Mouse (Mus musculus) liver, embryonic 13.5 days (tissue): ENCODE data around the gene Pigt. TPM values are rescaled to one million over a fixed set of nuclear protein-coding genes. Genes with fewer than 3 reads are reported as not detected.
A peak's percentile ranks its signal among the peaks of the same experiment; 100 is the strongest.

Source experiments
- ATAC-seq: fragments of 200-750 bp; cut with Nextera tagmentation; 2 replicates; pipeline ENCODE4 v1.8.0; 2017; ENCODE audit warnings: low read depth, mild to moderate bottlenecking, moderate number of reproducible peaks, moderate library complexity
- DNase-seq: peaks from one replicate; pipeline ENCODE4 v3.0.0; 2022
- H3K27ac ChIP-seq: fragments of 300-500 bp; sonication (generic); 2 replicates; pipeline ENCODE4 v1.5.1; 2015; ENCODE audit warnings: moderate library complexity, mild to moderate bottlenecking, inconsistent platforms
- H3K27me3 ChIP-seq: fragments of 300-500 bp; sonication (generic); 2 replicates; pipeline ENCODE4 v1.6.1; 2015; ENCODE audit warnings: mild to moderate bottlenecking, inconsistent platforms
- H3K36me3 ChIP-seq: fragments of 300-500 bp; sonication (generic); 2 replicates; pipeline ENCODE4 v1.6.1; 2015; ENCODE audit warnings: mild to moderate bottlenecking, inconsistent platforms
- H3K4me1 ChIP-seq: fragments of 300-500 bp; sonication (generic); replicated peaks from 2 replicates; pipeline ENCODE4 v1.6.1; 2015; ENCODE audit warnings: inconsistent platforms
- H3K4me2 ChIP-seq: fragments of 300-500 bp; sonication (generic); 2 replicates; pipeline ENCODE4 v1.6.1; 2015; ENCODE audit warnings: inconsistent platforms, mild to moderate bottlenecking, moderate library complexity
- H3K4me3 ChIP-seq: fragments of 300-500 bp; sonication (generic); replicated peaks from 2 replicates; pipeline ENCODE4 v1.5.1; 2015; ENCODE audit warnings: mild to moderate bottlenecking, inconsistent platforms
- H3K9ac ChIP-seq: fragments of 300-500 bp; sonication (generic); 2 replicates; pipeline ENCODE4 v1.6.1; 2015; ENCODE audit warnings: mild to moderate bottlenecking, inconsistent platforms
- H3K9me3 ChIP-seq: fragments of 300-500 bp; sonication (generic); replicated peaks from 2 replicates; pipeline ENCODE4 v1.6.1; 2016; ENCODE audit warnings: inconsistent platforms
- WGBS: fragments of 180-500 bp; shearing (Covaris S2); methylation state at CpG from one replicate; pipeline ENCODE4 v1.1.7; 2015; ENCODE audit not compliant: insufficient replicate concordance; 5-methylcytosine and 5-hydroxymethylcytosine counted together
- polyA plus RNA-seq: library from polyadenylated mRNA; unstranded; fragments of >200 nt; fragmentation: Nextera tagmentation; extraction: Ambion mirVana; gene quantifications from 2 replicates; pipeline ENCODE4 v1.2.1, GENCODE M21; 2015

Gene Pigt
- polyA plus RNA-seq: 22.3 and 23.8 TPM in 2 replicates

DNA sequence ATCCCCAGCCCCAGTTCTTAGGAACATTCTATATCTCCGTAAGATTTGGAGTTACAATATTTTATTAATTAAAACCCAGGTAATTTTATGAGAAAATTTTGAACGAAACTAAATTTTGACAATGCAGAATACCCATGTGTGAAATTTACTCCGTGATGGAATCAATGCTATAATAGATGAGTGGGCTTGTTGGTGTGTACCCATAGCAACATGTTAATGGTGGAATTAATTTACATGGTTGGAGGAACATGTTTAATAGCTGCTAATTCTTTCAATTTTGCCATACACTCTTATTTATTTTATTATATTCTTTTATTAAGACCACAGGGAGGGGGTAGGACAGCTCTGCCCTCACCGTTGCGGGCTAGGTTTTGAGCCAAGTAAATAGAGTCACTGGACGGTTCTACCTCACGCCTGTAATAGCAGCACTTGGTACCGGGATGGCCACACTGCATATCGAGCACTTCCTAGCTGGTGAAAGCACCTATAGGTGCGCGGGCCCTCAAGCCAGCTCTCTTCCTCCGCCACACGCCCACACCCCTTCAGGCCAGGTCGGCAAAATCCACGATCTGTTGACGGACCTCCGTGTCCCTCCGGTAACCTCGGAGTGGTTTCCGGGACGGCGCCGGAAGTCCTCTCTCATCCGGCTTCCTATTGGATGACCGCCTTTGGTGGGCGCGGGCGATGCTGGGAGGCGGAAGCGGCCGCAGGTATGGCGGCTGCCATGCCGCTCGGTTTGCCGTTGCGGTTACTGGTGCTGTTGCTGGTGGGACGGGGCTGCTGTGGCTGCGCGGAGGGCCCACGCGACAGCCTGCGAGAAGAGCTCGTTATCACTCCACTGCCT lies at the start of gene Pigt:
Pigt (plus strand) TSS at position 674 of the 844 bp plus-strand sequence.
- no peak within 1 kb of the TSS; the same call in 1 of the 2 replicates for H3K27ac ChIP-seq
- H3K4me3 ChIP-seq: peak within 1 kb of the TSS; percentile 89
- WGBS: 4% methylated on average over 43 of the region's 43 CpGs
- H3K36me3 ChIP-seq: peaks cover 26% of the 10 kb centered on the region
- H3K27me3 ChIP-seq: no peaks in the 10 kb centered on the region
- ATAC-seq (peak; percentile 95), DNase-seq (peak; percentile 78)
- H3K9me3 ChIP-seq: no peaks in the 10 kb centered on the region
- H3K9ac ChIP-seq: peak within 1 kb of the TSS; percentile 80
- H3K4me2 ChIP-seq: peak within 1 kb of the TSS; percentile 93
- H3K4me1 ChIP-seq: peaks cover 23% of the 10 kb centered on the region

DNA sequence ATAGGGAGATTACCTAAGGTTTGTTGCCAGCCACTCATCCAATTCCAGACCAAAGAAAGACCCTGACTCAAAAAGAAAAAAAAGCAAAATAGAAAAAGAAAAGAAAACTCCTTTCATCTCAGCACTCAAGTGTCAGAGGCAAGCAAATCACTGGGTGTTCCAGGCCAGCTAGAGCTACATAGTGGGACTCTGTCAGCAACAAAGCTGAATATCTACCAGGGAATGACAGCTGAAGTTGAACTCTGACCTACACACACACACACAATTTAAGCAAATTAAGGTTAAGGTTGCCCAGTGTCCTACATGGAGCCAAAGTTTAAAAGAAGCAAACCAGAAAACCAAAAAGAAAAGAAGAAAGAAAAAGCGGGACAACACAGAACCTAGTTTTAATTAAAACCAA lies 49.2 kb upstream of the Pigt start:
- H3K27me3 ChIP-seq: peaks cover 28% of the 10 kb centered on the region
- ATAC-seq (no peak), DNase-seq (no peak)
- H3K4me2 ChIP-seq: no peak overlapping the region
- H3K27ac ChIP-seq: no peak overlapping the region
- H3K9me3 ChIP-seq: no peaks in the 10 kb centered on the region
- no peak overlapping the region for H3K9ac ChIP-seq
- no peaks in the 10 kb centered on the region for H3K36me3 ChIP-seq
- H3K4me3 ChIP-seq: no peak overlapping the region
- WGBS: 71% methylated on average over 1 of the region's 1 CpGs
- H3K4me1 ChIP-seq: no peaks in the 10 kb centered on the region; the same call in 1 of the 2 replicates

DNA sequence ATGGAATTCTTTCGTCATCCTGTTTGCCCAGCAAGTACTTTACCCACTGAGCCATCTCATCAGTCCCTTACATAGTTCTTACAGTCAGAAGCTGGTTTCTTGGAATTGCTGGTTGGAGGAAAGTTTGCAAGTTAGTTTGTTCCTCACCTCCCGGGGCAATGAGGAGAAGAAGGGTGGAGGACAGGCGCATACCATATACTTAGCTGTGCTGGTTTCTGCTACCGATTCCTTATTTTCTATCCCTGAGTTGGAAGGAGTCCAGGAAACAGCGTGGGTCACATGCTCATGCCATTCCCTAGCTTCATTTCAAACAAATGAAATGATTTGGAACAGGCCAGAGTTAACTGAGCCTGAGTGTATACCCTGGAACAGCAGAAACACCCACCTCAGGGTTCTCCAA lies 48.4 kb upstream of the Pigt start:
- H3K27me3 ChIP-seq: peaks cover 20% of the 10 kb centered on the region
- H3K9ac ChIP-seq: no peak overlapping the region
- no peaks in the 10 kb centered on the region; the same call in 1 of the 2 replicates for H3K4me1 ChIP-seq
- DNase-seq (no peak), ATAC-seq (no peak)
- H3K4me2 ChIP-seq: no peak overlapping the region
- no peaks in the 10 kb centered on the region for H3K9me3 ChIP-seq
- H3K36me3 ChIP-seq: no peaks in the 10 kb centered on the region
- no peak overlapping the region for H3K27ac ChIP-seq
- no peak overlapping the region for H3K4me3 ChIP-seq
- WGBS: 63% methylated on average over 5 of the region's 5 CpGs

DNA sequence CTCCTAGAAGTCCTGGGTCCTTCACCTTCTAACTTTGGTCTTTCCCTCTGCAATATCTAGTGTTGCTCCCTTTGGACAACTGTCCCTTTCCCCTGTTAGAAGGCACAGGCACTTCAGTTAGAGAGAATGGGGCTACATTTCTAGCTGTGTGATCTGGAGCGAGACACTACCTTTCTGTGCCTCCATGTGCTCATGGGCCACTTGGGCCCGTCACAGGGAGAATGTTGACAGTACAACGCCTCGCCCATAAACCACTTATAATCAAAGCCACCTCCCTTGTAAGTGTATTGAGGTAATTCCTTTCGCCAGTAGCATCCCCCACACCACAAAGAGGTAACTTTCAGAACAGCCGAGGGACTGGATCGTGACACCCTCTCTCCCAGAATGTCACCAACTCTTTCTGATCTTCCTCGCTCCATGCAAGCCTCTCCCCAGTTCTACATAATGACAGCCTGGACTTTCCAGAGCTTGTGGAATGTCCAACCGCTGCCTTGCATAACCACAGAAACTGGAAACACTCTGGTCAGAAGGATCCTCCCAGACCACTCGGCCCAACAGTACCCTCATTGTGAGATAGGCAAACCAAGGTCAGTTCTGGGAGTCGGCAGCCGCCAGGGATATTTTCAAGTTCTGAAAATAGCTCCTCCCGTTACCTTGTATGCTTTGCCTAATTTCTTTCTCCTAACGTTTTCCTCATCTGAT lies 47.8 kb upstream of the Pigt start:
- Histone ChIP-seq H3K9me3 (no peaks in the 10 kb centered on the region), H3K36me3 (no peaks in the 10 kb centered on the region), H3K9ac (no peak overlapping the region), H3K4me3 (no peak overlapping the region), H3K27me3 (peaks cover 14% of the 10 kb centered on the region), H3K4me1 (peaks cover 1% of the 10 kb centered on the region; the same call in 1 of the 2 replicates), H3K4me2 (no peak overlapping the region), H3K27ac (no peak overlapping the region)
- 70% methylated on average over 14 of the region's 14 CpGs for WGBS
- ATAC-seq (no peak), DNase-seq (no peak)

DNA sequence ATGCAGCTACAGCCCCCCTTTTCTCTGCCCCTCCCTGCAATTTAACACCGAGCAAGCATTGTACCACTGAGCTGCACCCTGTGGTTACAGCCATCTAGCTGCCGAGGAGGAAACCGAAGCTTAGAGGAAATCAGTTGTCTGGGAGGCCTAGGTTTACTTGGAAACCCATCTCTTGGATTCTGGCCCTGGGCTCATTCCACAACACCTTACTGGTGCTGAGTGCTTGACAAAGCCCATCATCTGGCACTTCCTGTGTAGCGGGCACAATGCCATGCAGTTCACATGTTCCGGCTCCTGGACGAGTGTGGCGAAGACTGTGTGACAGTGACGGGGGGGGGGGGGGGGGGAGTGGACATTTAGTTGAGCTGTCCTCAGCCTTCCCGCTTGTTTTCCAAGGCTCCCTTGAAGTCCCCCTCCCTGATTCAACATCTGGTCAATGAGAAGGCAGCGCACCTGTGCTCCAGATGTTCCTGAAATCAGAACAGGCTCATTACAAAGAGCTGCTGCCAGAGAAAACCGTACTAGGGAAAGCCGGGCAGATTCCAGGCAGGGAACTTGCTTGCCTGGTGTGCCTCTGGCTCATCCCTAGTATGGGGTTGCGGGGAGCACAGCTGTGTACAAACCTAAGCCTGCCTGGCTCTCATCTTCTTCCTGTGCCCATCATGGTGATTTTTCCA lies 45.2 kb upstream of the Pigt start:
- no peak for DNase-seq
- Histone ChIP-seq H3K4me3 (no peak overlapping the region), H3K27me3 (0 out of 2 replicates have a peak, but pooled peaks cover 3% of the 10 kb centered on the region), H3K36me3 (no peaks in the 10 kb centered on the region), H3K9ac (no peak overlapping the region), H3K4me1 (peaks cover 24% of the 10 kb centered on the region; the same call in 1 of the 2 replicates), H3K9me3 (no peaks in the 10 kb centered on the region), H3K4me2 (no peak overlapping the region), H3K27ac (no peak overlapping the region)
- WGBS: 43% methylated on average over 13 of the region's 13 CpGs
- ATAC-seq: no peak

DNA sequence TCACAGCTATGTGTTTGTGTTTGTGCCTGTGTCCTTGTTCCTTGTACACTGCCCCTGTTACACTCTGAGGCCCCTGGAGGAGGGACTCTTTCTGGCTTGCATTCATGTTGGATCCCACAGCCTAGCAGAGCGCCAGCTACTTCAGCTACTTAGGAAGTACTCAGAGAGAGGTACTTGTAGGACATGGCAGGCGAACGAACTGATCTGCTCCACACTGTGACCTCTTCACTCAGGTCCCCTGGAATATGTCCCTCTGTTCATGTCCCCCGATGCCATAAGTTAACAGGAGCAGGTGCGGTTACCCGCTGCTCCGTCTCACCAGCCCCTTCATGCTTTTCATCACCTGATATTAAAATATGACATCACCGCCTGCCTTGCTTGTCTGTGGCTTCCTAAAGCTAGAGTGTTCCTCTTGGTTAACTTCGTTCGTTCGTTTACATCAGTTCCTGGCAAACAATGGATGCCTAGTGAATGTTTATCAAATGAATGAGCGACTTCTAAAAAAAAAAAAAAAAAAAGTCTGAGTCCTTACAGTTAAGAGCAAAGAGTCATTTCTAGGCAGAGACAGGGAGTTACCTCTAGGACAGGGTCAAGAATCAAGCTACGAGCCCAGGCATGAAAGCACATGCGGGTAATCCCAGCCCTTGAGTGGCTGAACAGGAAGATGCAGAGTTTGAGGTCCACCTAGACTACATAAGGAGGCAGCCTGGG lies 44.1 kb upstream of the Pigt start:
- Histone ChIP-seq H3K36me3 (no peaks in the 10 kb centered on the region), H3K27me3 (0 out of 2 replicates have a peak, but pooled peaks cover 3% of the 10 kb centered on the region), H3K4me2 (no peak overlapping the region), H3K9ac (no peak overlapping the region), H3K9me3 (no peaks in the 10 kb centered on the region), H3K4me3 (no peak overlapping the region), H3K4me1 (peaks cover 24% of the 10 kb centered on the region; the same call in 1 of the 2 replicates), H3K27ac (no peak overlapping the region)
- no peak for DNase-seq
- no peak for ATAC-seq
- WGBS: 63% methylated on average over 14 of the region's 14 CpGs

DNA sequence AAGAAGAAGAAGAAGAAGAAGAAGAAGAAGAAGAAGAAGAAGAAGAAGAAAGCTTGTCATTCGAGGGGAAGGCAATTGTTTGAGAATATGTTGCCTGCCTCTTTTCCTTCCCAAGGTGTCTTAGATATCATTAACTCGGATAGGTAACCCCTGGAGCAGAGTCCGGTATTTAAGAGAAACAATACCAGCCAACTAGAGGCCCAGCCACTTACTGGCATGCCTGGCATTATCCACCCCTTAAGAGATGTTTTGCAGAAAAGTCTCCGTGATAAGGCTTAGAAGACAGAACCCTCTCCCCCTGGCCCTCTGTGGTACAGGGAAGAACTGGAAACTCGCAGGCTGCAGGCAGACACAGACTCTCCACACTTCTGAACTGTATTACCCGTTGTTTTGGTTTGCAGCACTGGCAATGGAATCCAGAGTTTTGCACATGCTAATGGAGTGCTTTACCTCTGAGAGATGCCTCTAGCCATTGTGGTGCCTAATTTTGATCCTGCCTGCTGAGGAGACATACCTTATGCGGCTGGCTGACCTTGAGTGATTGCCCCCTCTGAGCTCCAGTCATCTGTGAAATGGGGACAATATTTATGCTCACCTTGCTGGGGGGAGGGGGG lies 43.3 kb upstream of the Pigt start:
- Histone ChIP-seq H3K27me3 (0 out of 2 replicates have a peak, but pooled peaks cover 3% of the 10 kb centered on the region), H3K4me1 (peaks cover 24% of the 10 kb centered on the region; the same call in 1 of the 2 replicates), H3K36me3 (no peaks in the 10 kb centered on the region), H3K9ac (no peak overlapping the region), H3K27ac (no peak overlapping the region), H3K4me2 (no peak overlapping the region), H3K9me3 (no peaks in the 10 kb centered on the region), H3K4me3 (no peak overlapping the region)
- no peak for DNase-seq
- 49% methylated on average over 7 of the region's 7 CpGs for WGBS
- ATAC-seq: no peak

DNA sequence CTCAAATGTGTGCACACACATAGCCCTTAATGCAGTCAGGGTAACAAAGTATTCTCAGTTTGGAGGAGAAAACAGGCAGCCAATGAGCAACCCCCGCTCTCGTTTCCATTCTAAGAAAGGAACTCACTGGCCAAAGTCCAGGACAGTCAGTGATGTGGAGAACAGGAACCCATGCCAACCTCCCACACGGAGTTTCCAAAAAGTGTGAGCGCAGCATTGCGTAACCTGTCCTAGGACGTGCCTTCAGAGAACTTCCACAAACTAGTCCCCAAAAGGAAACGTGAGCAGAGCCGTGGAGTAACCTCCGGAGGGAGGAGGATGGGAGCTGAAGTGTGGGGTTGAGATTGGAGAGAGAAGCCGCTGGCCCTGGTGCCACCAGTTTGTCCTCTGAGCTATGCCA lies 42.5 kb upstream of the Pigt start:
- Histone ChIP-seq H3K4me3 (no peak overlapping the region), H3K4me1 (peaks cover 24% of the 10 kb centered on the region; the same call in 1 of the 2 replicates), H3K9ac (no peak overlapping the region), H3K36me3 (no peaks in the 10 kb centered on the region), H3K9me3 (no peaks in the 10 kb centered on the region), H3K27me3 (0 out of 2 replicates have a peak, but pooled peaks cover 3% of the 10 kb centered on the region), H3K27ac (no peak overlapping the region; the same call in 1 of the 2 replicates), H3K4me2 (no peak overlapping the region)
- WGBS: 48% methylated on average over 10 of the region's 10 CpGs
- no peak for ATAC-seq
- no peak for DNase-seq

DNA sequence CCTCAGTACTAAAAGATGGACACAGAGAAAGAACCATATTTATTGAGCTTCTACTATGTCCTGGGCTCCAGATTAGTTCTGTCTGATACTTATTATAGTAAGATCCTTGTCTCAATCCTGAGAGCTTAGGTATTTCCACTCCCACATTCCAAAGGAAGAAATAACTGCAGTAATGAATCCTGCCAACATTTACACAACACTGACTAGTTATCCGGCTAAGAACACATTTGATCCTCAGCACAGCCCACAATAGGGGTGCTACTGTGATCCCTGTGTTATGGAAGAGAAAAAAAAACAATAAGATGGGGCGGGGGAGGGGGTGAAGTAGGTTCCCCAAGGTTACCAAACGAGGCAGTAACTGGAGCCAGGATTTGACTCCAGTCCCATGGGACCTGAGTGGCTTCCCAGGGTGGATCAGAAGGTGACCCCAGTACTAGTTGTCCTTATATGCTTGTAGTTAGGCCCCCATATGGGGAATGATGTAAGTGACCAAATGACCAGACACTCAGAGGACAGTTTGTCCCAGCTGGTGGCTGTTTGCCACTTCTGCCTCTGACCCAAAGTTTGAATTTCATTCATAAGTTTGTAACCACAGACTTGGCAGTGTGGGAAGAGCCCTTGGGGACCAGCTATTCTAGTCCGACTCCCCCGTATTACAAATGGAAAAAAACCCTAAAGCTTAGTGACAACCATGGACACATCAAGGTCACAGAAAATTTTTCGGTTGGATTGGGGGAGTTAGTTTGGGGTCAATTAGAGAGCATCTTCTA lies 41.7 kb upstream of the Pigt start:
- no peak overlapping the region for H3K9ac ChIP-seq
- H3K4me2 ChIP-seq: no peak overlapping the region
- H3K27ac ChIP-seq: no peak overlapping the region
- 52% methylated on average over 6 of the region's 6 CpGs for WGBS
- DNase-seq (no peak), ATAC-seq (no peak)
- H3K4me1 ChIP-seq: peaks cover 24% of the 10 kb centered on the region; the same call in 1 of the 2 replicates
- H3K4me3 ChIP-seq: no peak overlapping the region
- H3K36me3 ChIP-seq: no peaks in the 10 kb centered on the region
- H3K27me3 ChIP-seq: 0 out of 2 replicates have a peak, but pooled peaks cover 3% of the 10 kb centered on the region
- no peaks in the 10 kb centered on the region for H3K9me3 ChIP-seq

DNA sequence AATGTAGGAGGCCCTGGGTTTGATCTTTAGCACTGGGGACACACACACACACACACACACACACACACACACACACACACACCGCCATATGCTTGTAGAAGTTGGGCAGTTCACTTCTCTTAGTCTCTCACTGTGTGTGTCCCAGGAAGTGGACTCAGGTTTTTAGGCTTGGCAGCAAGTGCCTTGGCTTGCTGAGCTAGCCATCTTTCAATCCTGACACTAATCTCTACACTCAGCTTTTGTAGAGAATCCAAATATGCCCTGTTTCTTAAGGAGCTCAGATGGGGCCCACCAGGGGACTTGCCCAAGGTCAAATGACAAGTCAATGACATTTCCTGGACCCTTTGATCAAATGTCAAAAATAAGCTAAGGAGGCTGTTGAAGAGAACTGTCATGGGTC lies 40.9 kb upstream of the Pigt start:
- Histone ChIP-seq H3K9me3 (no peaks in the 10 kb centered on the region), H3K27me3 (0 out of 2 replicates have a peak, but pooled peaks cover 3% of the 10 kb centered on the region), H3K4me1 (peaks cover 24% of the 10 kb centered on the region; the same call in 1 of the 2 replicates), H3K36me3 (no peaks in the 10 kb centered on the region), H3K4me3 (no peak overlapping the region), H3K9ac (no peak overlapping the region), H3K4me2 (peak overlapping the region; percentile 29), H3K27ac (peak overlapping the region; percentile 63)
- WGBS: 55% methylated on average over 1 of the region's 1 CpGs
- DNase-seq: no peak
- ATAC-seq: no peak
